Mouse (Mus musculus): ENCODE data around the gene Oca2. TPM values are rescaled to one million over a fixed set of nuclear protein-coding genes. Genes with fewer than 3 reads are reported as not detected.

Oca2 gene
- polyA plus RNA-seq, 1 experiment: not detected

- no peaks in the 10 kb centered on the region for H3K36me3 ChIP-seq (ENCODE audit: control insufficient read depth, insufficient read depth, low read length, poor library complexity, severe bottlenecking)
- no peaks in the 10 kb centered on the region for H3K4me1 ChIP-seq (ENCODE audit: control insufficient read depth, insufficient read depth, low read length)
- no peaks in the 10 kb centered on the region for H3K27me3 ChIP-seq (ENCODE audit: control insufficient read depth, insufficient read depth, low read length, poor library complexity, severe bottlenecking)
- H3K9me3 ChIP-seq (replicated peaks; ENCODE audit: control insufficient read depth, insufficient read depth, low read length, poor library complexity, severe bottlenecking): no peaks in the 10 kb centered on the region
- no peak for TF ChIP-seq EP300 (IDR thresholded peaks at IDR 0.05; ENCODE audit: insufficient read depth, low read depth, low read length)
- peak; percentile 21 for TF ChIP-seq CTCF (IDR thresholded peaks at IDR 0.05; ENCODE audit: low read depth, low read length)
- no peak overlapping the region for H3K27ac ChIP-seq (ENCODE audit: insufficient read depth, low read length)
- H3K4me3 ChIP-seq (ENCODE audit: low read depth, low read length): no peak overlapping the region
- H3K9ac ChIP-seq (ENCODE audit: low read depth, poor library complexity, severe bottlenecking): no peak overlapping the region
Measured at GRCm38 (mm10) chr7:56348528-56348927, 109.0 kb downstream of the Oca2 start.

GRCm38 (mm10) chr7:56356658-56357342 lies 117.2 kb downstream of the Oca2 start:
- no peak overlapping the region for H3K4me3 ChIP-seq (ENCODE audit: low read depth, low read length)
- H3K9ac ChIP-seq (ENCODE audit: low read depth, poor library complexity, severe bottlenecking): no peak overlapping the region
- H3K36me3 ChIP-seq (ENCODE audit: control insufficient read depth, insufficient read depth, low read length, poor library complexity, severe bottlenecking): no peaks in the 10 kb centered on the region
- no peaks in the 10 kb centered on the region for H3K9me3 ChIP-seq (replicated peaks; ENCODE audit: control insufficient read depth, insufficient read depth, low read length, poor library complexity, severe bottlenecking)
- H3K4me1 ChIP-seq (ENCODE audit: control insufficient read depth, insufficient read depth, low read length): no peaks in the 10 kb centered on the region
- no peak overlapping the region for H3K27ac ChIP-seq (ENCODE audit: insufficient read depth, low read length)
- no peak for TF ChIP-seq EP300 (IDR thresholded peaks at IDR 0.05; ENCODE audit: insufficient read depth, low read depth, low read length)
- no peak for TF ChIP-seq CTCF (IDR thresholded peaks at IDR 0.05; ENCODE audit: low read depth, low read length)
- TF ChIP-seq POLR2A (IDR thresholded peaks at IDR 0.05; ENCODE audit: insufficient read depth, low read length): no peak
- H3K27me3 ChIP-seq (ENCODE audit: control insufficient read depth, insufficient read depth, low read length, poor library complexity, severe bottlenecking): no peaks in the 10 kb centered on the region

GRCm38 (mm10) chr7:56381750-56382421 lies 142.3 kb downstream of the Oca2 start:
- Histone ChIP-seq H3K9me3 (replicated peaks; ENCODE audit: control insufficient read depth, insufficient read depth, low read length, poor library complexity, severe bottlenecking) (no peaks in the 10 kb centered on the region), H3K9ac (ENCODE audit: low read depth, poor library complexity, severe bottlenecking) (no peak overlapping the region), H3K4me1 (ENCODE audit: control insufficient read depth, insufficient read depth, low read length) (no peaks in the 10 kb centered on the region), H3K4me3 (ENCODE audit: low read depth, low read length) (no peak overlapping the region), H3K27ac (ENCODE audit: insufficient read depth, low read length) (no peak overlapping the region), H3K27me3 (ENCODE audit: control insufficient read depth, insufficient read depth, low read length, poor library complexity, severe bottlenecking) (no peaks in the 10 kb centered on the region), H3K36me3 (ENCODE audit: control insufficient read depth, insufficient read depth, low read length, poor library complexity, severe bottlenecking) (no peaks in the 10 kb centered on the region)
- TF ChIP-seq EP300 (IDR thresholded peaks at IDR 0.05; ENCODE audit: insufficient read depth, low read depth, low read length) (no peak), CTCF (IDR thresholded peaks at IDR 0.05; ENCODE audit: low read depth, low read length) (no peak), POLR2A (IDR thresholded peaks at IDR 0.05; ENCODE audit: insufficient read depth, low read length) (no peak)

- no peak for TF ChIP-seq EP300 (IDR thresholded peaks at IDR 0.05; ENCODE audit: insufficient read depth, low read depth, low read length)
- no peaks in the 10 kb centered on the region for H3K36me3 ChIP-seq (ENCODE audit: control insufficient read depth, insufficient read depth, low read length, poor library complexity, severe bottlenecking)
- H3K4me1 ChIP-seq (ENCODE audit: control insufficient read depth, insufficient read depth, low read length): no peaks in the 10 kb centered on the region
- no peaks in the 10 kb centered on the region for H3K9me3 ChIP-seq (replicated peaks; ENCODE audit: control insufficient read depth, insufficient read depth, low read length, poor library complexity, severe bottlenecking)
- H3K4me3 ChIP-seq (ENCODE audit: low read depth, low read length): no peak overlapping the region
- H3K27me3 ChIP-seq (ENCODE audit: control insufficient read depth, insufficient read depth, low read length, poor library complexity, severe bottlenecking): no peaks in the 10 kb centered on the region
- H3K27ac ChIP-seq (ENCODE audit: insufficient read depth, low read length): no peak overlapping the region
- H3K9ac ChIP-seq (ENCODE audit: low read depth, poor library complexity, severe bottlenecking): no peak overlapping the region
Measured at GRCm38 (mm10) chr7:56382706-56383105, 143.1 kb downstream of the Oca2 start.

GRCm38 (mm10) chr7:56388295-56388694 lies 148.7 kb downstream of the Oca2 start:
- Histone ChIP-seq H3K4me3 (ENCODE audit: low read depth, low read length) (no peak overlapping the region), H3K4me1 (ENCODE audit: control insufficient read depth, insufficient read depth, low read length) (no peaks in the 10 kb centered on the region), H3K9ac (ENCODE audit: low read depth, poor library complexity, severe bottlenecking) (no peak overlapping the region), H3K27ac (ENCODE audit: insufficient read depth, low read length) (no peak overlapping the region), H3K36me3 (ENCODE audit: control insufficient read depth, insufficient read depth, low read length, poor library complexity, severe bottlenecking) (no peaks in the 10 kb centered on the region), H3K9me3 (replicated peaks; ENCODE audit: control insufficient read depth, insufficient read depth, low read length, poor library complexity, severe bottlenecking) (no peaks in the 10 kb centered on the region), H3K27me3 (ENCODE audit: control insufficient read depth, insufficient read depth, low read length, poor library complexity, severe bottlenecking) (no peaks in the 10 kb centered on the region)
- no peak for TF ChIP-seq POLR2A (IDR thresholded peaks at IDR 0.05; ENCODE audit: insufficient read depth, low read length)
- no peak for TF ChIP-seq CTCF (IDR thresholded peaks at IDR 0.05; ENCODE audit: low read depth, low read length)
- no peak for TF ChIP-seq EP300 (IDR thresholded peaks at IDR 0.05; ENCODE audit: insufficient read depth, low read depth, low read length)

GRCm38 (mm10) chr7:56418182-56418836 lies 178.7 kb downstream of the Oca2 start:
- H3K27me3 ChIP-seq (ENCODE audit: control insufficient read depth, insufficient read depth, low read length, poor library complexity, severe bottlenecking): no peaks in the 10 kb centered on the region
- H3K9ac ChIP-seq (ENCODE audit: low read depth, poor library complexity, severe bottlenecking): no peak overlapping the region
- no peaks in the 10 kb centered on the region for H3K4me1 ChIP-seq (ENCODE audit: control insufficient read depth, insufficient read depth, low read length)
- no peak overlapping the region for H3K4me3 ChIP-seq (ENCODE audit: low read depth, low read length)
- TF ChIP-seq EP300 (IDR thresholded peaks at IDR 0.05; ENCODE audit: insufficient read depth, low read depth, low read length): no peak
- TF ChIP-seq POLR2A (IDR thresholded peaks at IDR 0.05; ENCODE audit: insufficient read depth, low read length): no peak
- no peak for TF ChIP-seq CTCF (IDR thresholded peaks at IDR 0.05; ENCODE audit: low read depth, low read length)
- H3K27ac ChIP-seq (ENCODE audit: insufficient read depth, low read length): no peak overlapping the region
- H3K36me3 ChIP-seq (ENCODE audit: control insufficient read depth, insufficient read depth, low read length, poor library complexity, severe bottlenecking): no peaks in the 10 kb centered on the region
- no peaks in the 10 kb centered on the region for H3K9me3 ChIP-seq (replicated peaks; ENCODE audit: control insufficient read depth, insufficient read depth, low read length, poor library complexity, severe bottlenecking)
